8 mouse cellular contexts compared by ENCODE assay signal in genomic region chr11:114446617-114447460, GRCm38 (mm10).
A peak's percentile ranks its signal among the peaks of the same experiment; 100 is the strongest.
DNase-seq lines count a peak whose midpoint lies in the region; ATAC-seq and TF ChIP-seq lines count a peak whose summit lies in the region.

No protein-coding gene starts in this region.

- peak; percentile 95 for DNase-seq in heart, adult 11 months
- no peak for DNase-seq in heart, adult 8-10 months (ENCODE audit: low spot score)
- DNase-seq in hindbrain, embryonic 10.5 days (ENCODE audit: low spot score) = peak; percentile 51
- DNase-seq in naive thymus-derived CD4-positive, alpha-beta T cell, adult 2 months (ENCODE audit: low read depth) = peak; percentile 16
- DNase-seq in thymus, adult 2 months = peak; percentile 35
- no peak for DNase-seq in frontal cortex, postnatal 14 days (ENCODE audit: low spot score in 2 of 2)

- TF ChIP-seq POLR2A in thymus, adult 2 months (IDR thresholded peaks at IDR 0.05; ENCODE audit: control insufficient read depth, extremely low read depth, insufficient read depth, low read length, poor library complexity) = no peak

- peaks cover 29% of the 10 kb centered on the region for H3K27me3 ChIP-seq in hindbrain, embryonic 10.5 days (ENCODE audit: insufficient read depth, poor library complexity, severe bottlenecking)
- peaks cover 6% of the 10 kb centered on the region; the same call in 1 of the 2 replicates for H3K27me3 ChIP-seq in liver, embryonic 12.5 days (replicated peaks)
- no peaks in the 10 kb centered on the region for H3K27me3 ChIP-seq in thymus, adult 2 months (ENCODE audit: control insufficient read depth, insufficient read depth, low read length)

- no peaks in the 10 kb centered on the region for H3K9me3 ChIP-seq in hindbrain, embryonic 10.5 days
- H3K9me3 ChIP-seq in liver, embryonic 12.5 days (replicated peaks) = no peaks in the 10 kb centered on the region

- H3K4me1 ChIP-seq in hindbrain, embryonic 10.5 days (replicated peaks) = peaks cover 44% of the 10 kb centered on the region
- peaks cover 39% of the 10 kb centered on the region for H3K4me1 ChIP-seq in liver, embryonic 12.5 days
- no peaks in the 10 kb centered on the region for H3K4me1 ChIP-seq in thymus, adult 2 months (replicated peaks; ENCODE audit: control insufficient read depth, insufficient read depth, low read length)

- H3K4me2 ChIP-seq in liver, embryonic 12.5 days = peak overlapping the region; percentile 69

- H3K27ac ChIP-seq in hindbrain, embryonic 10.5 days = peak overlapping the region; percentile 78
- peak overlapping the region; percentile 76 for H3K27ac ChIP-seq in liver, embryonic 12.5 days
- H3K27ac ChIP-seq in thymus, adult 2 months (ENCODE audit: control insufficient read depth, insufficient read depth, low read length) = no peak overlapping the region

- ATAC-seq in erythroblast, adult 5-6 weeks (replicated peaks; ENCODE audit: low FRiP score, poor library complexity, severe bottlenecking) = peak; percentile 44
- ATAC-seq in liver, embryonic 12.5 days = peak; percentile 84

- 8% methylated on average over 23 of the region's 23 CpGs for WGBS in hindbrain, embryonic 10.5 days
- WGBS in liver, embryonic 12.5 days (ENCODE audit: insufficient replicate concordance) = 5% methylated on average over 23 of the region's 23 CpGs
- WGBS in thymus, adult 2 months = 12% methylated on average over 23 of the region's 23 CpGs

- no peaks in the 10 kb centered on the region for H3K36me3 ChIP-seq in hindbrain, embryonic 10.5 days
- H3K36me3 ChIP-seq in liver, embryonic 12.5 days = no peaks in the 10 kb centered on the region
- H3K36me3 ChIP-seq in thymus, adult 2 months (ENCODE audit: control insufficient read depth, insufficient read depth, low read length) = no peaks in the 10 kb centered on the region

- H3K9ac ChIP-seq in liver, embryonic 12.5 days = peak overlapping the region; percentile 46

- H3K4me3 ChIP-seq in hindbrain, embryonic 10.5 days = peak overlapping the region; percentile 47
- H3K4me3 ChIP-seq in liver, embryonic 12.5 days = peak overlapping the region; percentile 47
- H3K4me3 ChIP-seq in thymus, adult 2 months (ENCODE audit: control insufficient read depth, insufficient read depth, low read length) = peak overlapping the region; percentile 64

- TF ChIP-seq CTCF in thymus, adult 2 months (IDR thresholded peaks at IDR 0.05; ENCODE audit: borderline replicate concordance, control insufficient read depth, extremely low read depth, insufficient read depth, low read length, poor library complexity) = no peak

Comparison
In these comparisons a context has a peak if more than half of its experiments do, and no peak if none do; other contexts are left out.
1. DNase-seq: peak in heart, adult 11 months (single experiment), hindbrain, embryonic 10.5 days (single experiment), naive thymus-derived CD4-positive, alpha-beta T cell, adult 2 months (single experiment) and thymus, adult 2 months (single experiment); none in heart, adult 8-10 months (single experiment) and frontal cortex, postnatal 14 days (0 of 2).
2. Peak in every context shown above with its lines, with median percentiles within 50 percentile points of each other: H3K4me3 ChIP-seq.